Comparison of ENCODE assay signal across 8 mouse cellular contexts in the genomic region with DNA sequence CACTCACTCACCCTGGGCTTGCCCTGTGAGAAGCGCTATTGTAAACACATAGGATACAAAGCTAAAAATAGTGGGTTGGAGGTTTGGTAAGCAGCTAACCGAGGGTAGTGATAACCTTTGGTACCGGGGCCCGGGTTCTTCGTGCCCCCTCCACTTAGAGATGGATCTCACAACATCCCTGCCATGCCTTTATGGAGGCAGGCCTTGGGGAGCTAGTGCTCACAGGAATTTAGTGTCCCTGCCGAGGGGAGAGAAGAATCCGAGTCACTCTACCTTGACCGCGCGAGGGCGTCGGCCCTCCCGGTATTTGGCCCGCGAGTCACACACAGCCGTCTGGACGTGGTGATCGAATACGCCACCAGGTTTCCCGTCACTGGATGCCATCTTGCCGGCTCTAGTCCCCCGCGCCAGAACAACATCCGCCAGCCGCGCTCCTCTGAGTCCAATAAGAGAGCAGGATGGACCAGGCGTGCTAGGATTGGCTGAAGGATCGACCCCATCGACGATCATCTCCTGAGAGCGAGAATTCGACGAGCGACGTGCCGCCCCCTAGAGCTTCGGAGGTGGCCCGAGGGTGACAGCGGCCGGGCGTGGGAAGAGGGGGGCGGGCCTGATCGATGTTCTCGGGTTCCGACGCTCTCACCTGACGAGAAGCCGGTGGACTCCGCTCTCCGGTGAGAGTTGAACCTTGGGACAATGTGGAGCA. TPM values are rescaled to one million over a fixed set of nuclear protein-coding genes. Genes with fewer than 3 reads are reported as not detected.
DNase-seq lines count a peak whose midpoint lies in the region; ATAC-seq and TF ChIP-seq lines count a peak whose summit lies in the region.

A gene (plus strand): TSS at position 374 of the 706 bp plus-strand sequence.

- no peaks in the 10 kb centered on the region for H3K9me3 ChIP-seq in embryonic facial prominence, embryonic 15.5 days (replicated peaks)
- H3K9me3 ChIP-seq in limb, embryonic 14.5 days (ENCODE audit: control insufficient read depth, low read length): no peaks in the 10 kb centered on the region
- H3K9me3 ChIP-seq in midbrain, postnatal 0 days (ENCODE audit: low read length): no peaks in the 10 kb centered on the region

- peaks cover 22% of the 10 kb centered on the region for H3K36me3 ChIP-seq in embryonic facial prominence, embryonic 15.5 days
- H3K36me3 ChIP-seq in limb, embryonic 14.5 days (ENCODE audit: control insufficient read depth, insufficient read depth, low read length): peaks cover 14% of the 10 kb centered on the region
- H3K36me3 ChIP-seq in midbrain, postnatal 0 days (ENCODE audit: insufficient read depth, low read length): peaks cover 12% of the 10 kb centered on the region

- peak; percentile 31; the same call in 1 of the 2 replicates for TF ChIP-seq CTCF in bone marrow, adult 2 months (IDR thresholded peaks at IDR 0.05; ENCODE audit: control insufficient read depth, insufficient read depth, low read length)
- TF ChIP-seq CTCF in midbrain, postnatal 0 days (IDR thresholded peaks at IDR 0.05): peak; percentile 65

- peak; percentile 97 for ATAC-seq in embryonic facial prominence, embryonic 15.5 days (ENCODE audit: insufficient number of reproducible peaks, low FRiP score, low TSS enrichment, low read depth)
- ATAC-seq in limb, embryonic 14.5 days (ENCODE audit: low FRiP score, low read depth): peak; percentile 97
- peak; percentile 98 for ATAC-seq in midbrain, postnatal 0 days (ENCODE audit: low FRiP score)

- TF ChIP-seq POLR2A in bone marrow, adult 2 months (IDR thresholded peaks at IDR 0.05; ENCODE audit: borderline replicate concordance, control insufficient read depth, low read depth, low read length): peak; percentile 64; the same call in 1 of the 2 replicates
- 0 out of 2 replicates have a peak, but pooled peaks have one; percentile 9 for TF ChIP-seq POLR2A in limb, embryonic 14.5 days (IDR thresholded peaks at IDR 0.05; ENCODE audit: borderline replicate concordance, extremely low read depth, insufficient read depth, insufficient read length)

- no peaks in the 10 kb centered on the region for H3K4me1 ChIP-seq in bone marrow, adult 2 months (ENCODE audit: control insufficient read depth, insufficient read depth, low read length)
- H3K4me1 ChIP-seq in embryonic facial prominence, embryonic 15.5 days: peaks cover 16% of the 10 kb centered on the region
- H3K4me1 ChIP-seq in limb, embryonic 14.5 days (ENCODE audit: control insufficient read depth, insufficient read depth, low read length): peaks cover 14% of the 10 kb centered on the region
- H3K4me1 ChIP-seq in midbrain, postnatal 0 days (ENCODE audit: insufficient read depth, low read length): peaks cover 7% of the 10 kb centered on the region; the same call in 1 of the 2 replicates

- DNase-seq in 416B (ENCODE audit: low read depth): peak; percentile 96
- peak; percentile 95 for DNase-seq in heart, adult 8-10 months (ENCODE audit: low spot score)
- DNase-seq in kidney, adult 9 months: peak; percentile 98
- peak; percentile 99 for DNase-seq in limb, embryonic 14.5 days (ENCODE audit: low spot score)
- peak; percentile 98 for DNase-seq in midbrain, postnatal 0 days (ENCODE audit: low spot score)
- DNase-seq in spleen, postnatal 14 days (ENCODE audit: low spot score in 2 of 2): peak; percentile 85 to 89

- H3K4me3 ChIP-seq in bone marrow, adult 2 months (replicated peaks; ENCODE audit: control insufficient read depth, low read depth, low read length): peak within 1 kb of the TSS; percentile 84
- H3K4me3 ChIP-seq in embryonic facial prominence, embryonic 15.5 days (replicated peaks): peak within 1 kb of the TSS; percentile 97
- peak within 1 kb of the TSS; percentile 91 for H3K4me3 ChIP-seq in limb, embryonic 14.5 days (replicated peaks; ENCODE audit: low read length)
- peak within 1 kb of the TSS; percentile 72 for H3K4me3 ChIP-seq in midbrain, postnatal 0 days (ENCODE audit: low read depth, low read length)

- H3K27ac ChIP-seq in bone marrow, adult 2 months (ENCODE audit: control insufficient read depth, insufficient read depth, low read depth, low read length, poor library complexity): peak within 1 kb of the TSS; percentile 60
- H3K27ac ChIP-seq in embryonic facial prominence, embryonic 15.5 days (replicated peaks): peak within 1 kb of the TSS; percentile 79
- 0 out of 2 replicates have a peak within 1 kb of the TSS, but pooled peaks have one; percentile 38 for H3K27ac ChIP-seq in limb, embryonic 14.5 days (replicated peaks; ENCODE audit: low read depth, low read length)
- peak within 1 kb of the TSS; percentile 87 for H3K27ac ChIP-seq in midbrain, postnatal 0 days (ENCODE audit: low read depth, low read length)

- H3K27me3 ChIP-seq in embryonic facial prominence, embryonic 15.5 days: no peaks in the 10 kb centered on the region
- H3K27me3 ChIP-seq in limb, embryonic 14.5 days (ENCODE audit: control insufficient read depth, insufficient read depth, low read length): no peaks in the 10 kb centered on the region
- H3K27me3 ChIP-seq in midbrain, postnatal 0 days (ENCODE audit: insufficient read depth, low read length): no peaks in the 10 kb centered on the region

- peak within 1 kb of the TSS; percentile 70 for H3K9ac ChIP-seq in embryonic facial prominence, embryonic 15.5 days
- peak within 1 kb of the TSS; percentile 72 for H3K9ac ChIP-seq in limb, embryonic 14.5 days (ENCODE audit: low read depth, low read length, severe bottlenecking)
- H3K9ac ChIP-seq in midbrain, postnatal 0 days (replicated peaks; ENCODE audit: low read length, poor library complexity, severe bottlenecking): peak within 1 kb of the TSS; percentile 77

- peak within 1 kb of the TSS; percentile 74 for H3K4me2 ChIP-seq in embryonic facial prominence, embryonic 15.5 days (replicated peaks)
- H3K4me2 ChIP-seq in limb, embryonic 14.5 days (replicated peaks; ENCODE audit: low read depth, low read length, severe bottlenecking): peak within 1 kb of the TSS; percentile 73
- H3K4me2 ChIP-seq in midbrain, postnatal 0 days (ENCODE audit: low read depth, low read length, poor library complexity, severe bottlenecking): peak within 1 kb of the TSS; percentile 72

- WGBS in bone marrow, adult 2 months: under 1% methylated on average over 50 of the region's 50 CpGs
- WGBS in embryonic facial prominence, embryonic 15.5 days: under 1% methylated on average over 50 of the region's 50 CpGs
- under 1% methylated on average over 50 of the region's 50 CpGs for WGBS in limb, embryonic 14.5 days
- under 1% methylated on average over 50 of the region's 50 CpGs for WGBS in midbrain, postnatal 0 days

RNA-seq across cellular contexts. Expression of the gene that starts here (rescaled TPM):
- 7.5 and 17.4 TPM in 2 replicates for polyA plus RNA-seq in bone marrow, adult 2 months (2011; ENCODE audit: insufficient read depth, insufficient read length, low replicate concordance, missing spikeins)
- polyA plus RNA-seq in embryonic facial prominence, embryonic 15.5 days (2015; fragmentation: Nextera tagmentation; extraction: Ambion mirVana): 15.9 and 17.3 TPM in 2 replicates
- 1 to 10 TPM; 8.1 to 9.9 (median 8.7) TPM for total RNA-seq in heart, adult 8-10 months (2022)
- 17.8 and 21.8 TPM in 2 replicates for polyA plus RNA-seq in limb, embryonic 14.5 days (2012; rRNA removed)
- polyA plus RNA-seq in limb, embryonic 14.5 days (2014; fragmentation: Nextera tagmentation; extraction: Ambion mirVana): 14.5 and 15.4 TPM in 2 replicates
- 21.0 and 24.1 TPM in 2 replicates for total RNA-seq in midbrain, postnatal 0 days (2014; rRNA removed)
- 19.2 and 21.2 TPM in 2 replicates for polyA plus RNA-seq in midbrain, postnatal 0 days (2015; fragmentation: Nextera tagmentation; extraction: Ambion mirVana)

Comparison
In these comparisons a context has a peak if more than half of its experiments do, and no peak if none do; other contexts are left out.
1. Peak in every context shown above with its lines: DNase-seq, ATAC-seq, H3K4me3 ChIP-seq and H3K27ac ChIP-seq.